Mouse (Mus musculus): Measurements from ENCODE around the gene Serpinb1a. TPM values are rescaled to one million over a fixed set of nuclear protein-coding genes. Genes with fewer than 3 reads are reported as not detected.

Serpinb1a gene
- total RNA-seq, 2 experiments from 2014 or later: 30.5 to 49.2 TPM

DNA sequence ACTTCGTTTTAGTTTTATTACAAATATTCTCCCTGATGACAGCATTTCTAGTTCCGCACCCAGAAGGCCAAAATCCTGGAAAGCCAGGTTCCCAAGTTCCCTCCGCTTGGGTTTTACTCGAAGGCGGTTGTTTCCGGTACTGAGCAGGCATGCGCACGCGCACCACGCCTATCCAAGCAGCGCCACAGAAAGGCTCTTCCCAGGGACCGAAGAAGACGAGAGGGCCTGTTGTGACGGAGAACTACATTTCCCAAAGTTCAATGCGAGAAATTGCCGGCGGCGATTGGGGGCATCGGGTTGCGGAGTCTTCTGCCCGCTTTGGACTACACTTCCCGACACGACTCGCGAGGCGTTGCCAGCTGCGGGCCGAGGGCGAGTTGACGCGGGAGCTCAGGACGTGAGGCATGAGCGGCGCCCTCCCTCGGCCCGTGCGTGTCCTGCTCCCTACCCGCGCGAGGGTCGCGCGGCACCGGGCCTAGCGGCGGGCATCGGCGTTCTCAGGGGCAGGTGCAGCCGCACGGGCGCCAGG, 49.2 kb downstream of the Serpinb1a start, which contains the start of gene Wrnip1:
Wrnip1 (plus strand) TSS at position 346 of the 529 bp plus-strand sequence.
- peak; percentile 92 to 95 for DNase-seq (ENCODE audit: low spot score in 2 of 2)

DNA sequence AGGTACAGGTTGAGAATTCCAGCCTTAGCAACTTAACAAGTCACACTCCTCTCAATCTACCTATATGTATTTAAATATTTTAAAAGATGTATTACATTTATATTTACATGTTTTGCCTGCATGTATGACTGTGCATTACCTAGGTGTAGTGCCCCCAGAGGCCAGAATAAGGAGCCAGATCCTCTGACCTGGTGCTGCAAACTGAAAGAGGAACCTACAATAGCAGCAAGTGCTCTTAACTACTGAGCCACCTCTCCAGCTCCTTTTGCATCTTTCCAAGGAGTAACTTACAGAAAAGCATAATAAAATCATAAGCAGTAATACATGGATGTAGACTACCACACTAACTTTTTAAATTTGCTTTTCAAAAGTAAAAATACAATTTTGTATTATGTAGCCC, 50.1 kb downstream of the Serpinb1a start:
- no peak for DNase-seq (ENCODE audit: low spot score in 2 of 2)

DNA sequence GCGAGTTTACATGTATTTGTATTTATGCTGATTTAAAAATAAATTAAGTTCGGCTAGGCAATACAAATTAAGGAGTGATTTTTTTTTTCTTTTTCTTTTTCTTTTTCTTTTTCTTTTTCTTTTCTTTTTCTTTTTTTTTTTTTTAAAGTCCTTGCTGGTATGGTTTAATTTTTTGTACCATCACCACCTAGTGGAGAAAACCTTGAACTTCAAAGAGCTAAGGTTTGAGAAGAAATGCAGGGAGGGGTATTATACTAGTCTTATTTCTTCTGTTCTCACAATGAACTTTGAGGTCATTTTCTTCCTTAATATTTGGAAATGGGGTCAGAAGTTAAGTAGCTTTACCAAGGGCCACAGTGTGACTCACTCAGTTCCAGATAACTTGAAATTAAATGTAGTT, 51.9 kb downstream of the Serpinb1a start:
- DNase-seq (ENCODE audit: low spot score in 2 of 2): no peak

DNA sequence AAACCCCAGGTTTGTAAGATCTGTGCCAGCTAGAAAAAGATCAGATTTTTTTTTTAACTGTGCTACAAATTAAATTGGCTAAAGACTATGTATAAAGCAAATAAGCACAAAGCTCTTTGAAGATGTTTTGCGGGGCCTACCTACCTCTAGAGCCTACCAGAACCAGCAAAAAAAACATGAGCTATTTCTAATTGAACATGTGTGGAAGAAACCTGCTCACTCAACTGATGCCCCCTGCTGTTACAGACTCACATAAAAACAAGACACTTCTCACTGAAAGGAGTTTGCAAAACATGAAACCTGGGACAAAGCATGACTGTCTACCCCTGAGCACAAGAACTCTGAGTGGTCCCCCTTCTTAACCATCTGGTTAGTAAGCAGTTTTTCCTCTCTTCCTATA, 53.9 kb downstream of the Serpinb1a start:
- no peak for DNase-seq (ENCODE audit: low spot score in 2 of 2)

DNA sequence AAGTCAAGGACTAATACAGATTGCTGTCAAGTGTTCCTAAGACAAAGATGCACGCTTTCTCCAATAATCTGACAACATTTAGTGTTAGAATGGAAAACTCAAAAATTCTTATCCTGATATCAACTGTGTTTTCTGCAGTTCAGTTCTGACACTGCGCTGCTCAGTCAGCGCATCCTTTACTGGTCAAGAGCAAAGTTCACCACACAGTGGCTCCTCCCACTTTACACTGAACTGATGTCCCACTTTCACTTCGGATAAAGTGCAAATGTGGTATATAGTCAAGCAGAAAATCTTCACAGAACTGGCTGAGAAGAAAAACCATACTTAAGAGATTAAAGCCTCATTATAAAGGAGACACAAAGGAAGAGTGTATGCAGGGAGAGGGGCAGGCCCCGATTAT, 55.8 kb downstream of the Serpinb1a start:
- no peak for DNase-seq (ENCODE audit: low spot score in 2 of 2)

DNA sequence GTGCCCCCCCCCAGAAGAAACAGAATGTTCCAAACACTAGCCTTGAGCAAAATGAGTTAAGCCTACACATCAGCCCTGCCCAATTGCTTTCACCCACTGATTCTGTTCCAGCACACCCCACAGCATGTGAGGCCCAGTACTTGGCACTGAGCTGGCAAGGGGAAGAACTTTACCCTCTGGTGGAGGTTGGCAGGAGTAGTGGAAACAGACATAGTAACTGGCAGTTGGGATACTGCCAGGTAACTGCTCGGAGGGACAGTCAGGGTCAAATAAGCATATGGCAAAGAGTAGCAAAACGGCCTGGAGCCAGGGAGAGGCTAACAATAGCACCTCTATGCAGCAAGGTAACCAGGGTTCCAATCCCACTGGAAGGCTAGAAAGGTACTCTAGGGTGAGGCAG, 56.4 kb downstream of the Serpinb1a start:
- no peak for DNase-seq (ENCODE audit: low spot score in 2 of 2)

Other genes starting within 250 kb of the Serpinb1a start
- 100 to 1,000 TPM; 214 to 236 TPM for gene Mylk4, start 67.2 kb downstream of the Serpinb1a start, total RNA-seq (2021)
- 10 to 100 TPM; 24.8 to 26.7 TPM for gene Wrnip1, start 49.1 kb downstream of the Serpinb1a start, total RNA-seq (2021)
- under 1 TPM in 1 of 2 experiments, not detected in 1; 0.83 TPM for gene D930007J09Rik, start 48.3 kb downstream of the Serpinb1a start, total RNA-seq (2021)
- gene Serpinb1c, start 47.0 kb upstream of the Serpinb1a start, total RNA-seq (2021): 1 to 10 TPM in 1 of 2 experiments, under 1 TPM in 1; 0.29 to 1.1 TPM
- 1 to 10 TPM; 2.1 to 2.4 TPM for gene Serpinb6b, start 114.0 kb upstream of the Serpinb1a start, total RNA-seq (2021)
- 1 to 10 TPM; 3.4 to 4.1 TPM for gene Serpinb9, start 152.1 kb upstream of the Serpinb1a start, total RNA-seq (2021)
- under 1 TPM; 0.17 to 0.26 TPM for gene Serpinb9b, start 176.2 kb upstream of the Serpinb1a start, total RNA-seq (2021)
- gene Serpinb1b, start 227.4 kb upstream of the Serpinb1a start, total RNA-seq (2021): under 1 TPM; 0.22 to 0.36 TPM